Mouse (Mus musculus) forelimb bud, embryonic 11.5 days (tissue): ENCODE results near the gene Dppa3.
A peak's percentile ranks its signal among the peaks of the same experiment; 100 is the strongest.

Experiments used
- DNase-seq: peaks from one replicate; pipeline ENCODE4 v3.0.0-alpha.2; 2012; ENCODE audit warnings: low read depth, low spot score

Dppa3 gene

DNA sequence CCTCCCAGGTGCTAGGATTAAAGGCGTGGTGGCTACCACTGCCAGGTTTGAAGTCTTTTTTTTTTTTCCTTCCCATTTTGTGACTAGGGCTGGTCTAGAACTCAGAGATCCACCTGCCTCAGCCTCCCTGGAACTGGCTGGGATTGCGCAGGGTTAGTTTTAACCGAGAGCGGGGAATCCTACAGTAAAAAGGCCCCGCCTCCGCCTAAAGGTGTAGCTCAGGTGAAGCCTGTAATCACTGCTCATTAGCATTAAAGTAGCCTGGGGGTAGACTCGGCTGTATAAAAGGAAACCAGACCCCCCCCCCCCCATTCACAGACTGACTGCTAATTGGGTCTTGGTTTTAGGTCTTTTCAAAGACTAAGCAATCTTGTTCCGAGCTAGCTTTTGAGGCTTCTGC, at the start of gene Dppa3:
Gene Dppa3, plus strand, starts transcription at position 301 of the 400 bp plus-strand sequence.
- DNase-seq: no peak

DNA sequence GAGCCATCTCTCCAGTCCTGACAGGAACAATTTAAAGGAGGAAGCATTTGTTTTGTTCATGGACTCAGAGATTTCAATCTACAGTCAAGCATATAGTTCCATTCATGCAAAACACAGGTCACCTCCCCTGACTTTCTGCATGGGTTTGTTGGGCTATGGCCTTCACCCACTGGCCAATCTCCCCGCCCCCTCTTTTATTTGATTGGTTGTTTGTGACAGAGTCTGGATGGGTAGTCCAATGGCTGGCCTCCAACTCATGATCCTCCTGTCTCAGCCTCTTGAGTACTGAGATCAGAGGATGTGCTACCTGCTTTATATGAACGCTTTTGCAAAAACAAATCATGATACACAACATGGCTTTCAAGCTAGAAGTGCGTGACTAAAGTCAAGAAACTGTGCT, 49.2 kb upstream of the Dppa3 start:
- DNase-seq: no peak

DNA sequence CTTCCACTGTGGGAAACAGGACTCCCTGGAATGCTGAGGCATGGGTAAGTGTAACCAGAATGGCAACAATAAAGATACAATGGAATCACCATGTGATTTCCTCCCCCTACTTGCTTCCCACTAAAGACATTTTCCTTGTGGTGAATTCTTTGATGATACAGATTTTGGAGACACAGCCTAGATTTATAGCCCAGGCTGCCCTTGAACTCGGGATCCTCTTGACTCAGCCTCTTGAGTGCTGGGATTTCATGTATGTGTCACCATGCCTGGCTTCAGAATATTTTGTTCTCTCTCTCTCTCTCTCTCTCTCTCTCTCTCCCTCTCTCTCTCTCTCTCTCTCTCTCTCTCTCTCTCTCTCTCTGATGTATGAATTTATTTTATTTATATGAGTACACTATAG, 47.1 kb upstream of the Dppa3 start:
- DNase-seq: no peak

DNA sequence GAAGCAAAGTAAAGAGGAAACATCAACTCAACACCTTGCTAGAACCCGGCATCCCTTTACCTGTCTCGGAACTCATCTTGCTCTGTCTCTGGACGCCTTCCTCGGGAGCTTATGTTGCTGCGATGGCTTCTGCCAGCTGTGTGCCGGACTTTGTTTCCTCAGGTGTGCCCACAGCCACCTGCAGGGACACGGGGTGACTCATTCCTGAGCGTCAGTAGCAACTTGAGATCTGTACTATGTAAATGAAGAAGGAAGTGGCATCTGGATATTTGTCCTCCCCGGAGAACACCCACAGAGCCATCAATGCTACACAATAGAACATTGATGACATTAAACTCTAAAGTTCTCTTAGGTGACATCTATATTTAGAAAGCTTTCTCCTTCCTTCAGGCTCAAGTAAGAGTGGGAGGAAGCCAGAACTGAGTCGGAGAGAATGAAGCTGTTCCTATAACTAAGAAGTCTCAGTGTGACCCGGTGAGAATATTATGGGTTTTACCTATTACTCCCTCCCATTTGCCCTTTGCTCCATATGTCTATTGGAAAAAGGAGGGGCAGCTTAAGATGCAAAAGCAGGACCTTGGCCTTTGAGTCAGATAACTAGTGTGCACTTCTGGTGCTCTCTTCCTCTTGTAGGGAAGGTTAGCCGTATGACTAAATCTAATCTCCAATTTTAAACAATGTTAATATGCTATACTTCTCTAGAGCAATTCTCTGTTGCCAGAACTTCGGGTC, 35.0 kb upstream of the Dppa3 start:
- DNase-seq: no peak

DNA sequence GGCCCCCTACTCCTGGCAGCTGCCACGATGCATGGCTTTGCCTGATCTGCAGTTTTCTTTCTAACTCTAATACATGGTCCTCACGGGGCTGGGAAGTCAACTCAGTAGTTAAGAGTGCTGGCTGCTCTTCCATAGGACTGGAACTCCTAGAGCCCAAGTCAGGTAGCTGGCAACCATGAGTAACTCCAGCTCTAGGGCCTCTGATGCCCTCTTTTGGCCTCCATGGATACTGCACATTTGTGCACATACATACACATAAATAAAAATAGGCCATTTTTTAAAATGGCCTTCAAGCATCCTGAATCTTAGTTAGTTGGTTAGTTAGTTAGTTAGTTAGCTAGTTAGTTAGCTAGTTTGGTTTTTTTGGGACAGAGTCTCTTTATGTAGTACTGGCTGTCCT, 33.3 kb upstream of the Dppa3 start:
- no peak for DNase-seq

DNA sequence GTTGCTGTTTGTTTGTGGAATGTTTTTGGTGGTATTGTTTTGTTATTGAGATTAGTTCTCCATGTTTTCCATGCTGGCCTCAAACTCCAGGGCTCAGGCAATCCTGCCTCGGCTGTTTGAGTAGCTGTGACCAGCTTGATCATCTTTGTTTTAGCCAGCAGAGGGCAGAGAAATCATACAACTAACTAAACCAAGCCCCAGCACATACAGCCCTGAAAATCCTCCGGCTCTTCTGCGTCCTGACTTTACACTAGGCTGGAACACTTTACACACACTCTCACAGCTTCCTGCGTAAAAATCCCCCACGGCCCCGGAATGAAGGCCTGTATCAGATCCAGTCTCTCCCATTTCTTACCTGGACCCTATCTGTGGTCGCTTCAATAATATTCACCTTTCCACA, 30.6 kb upstream of the Dppa3 start:
- peak; percentile 34 for DNase-seq

DNA sequence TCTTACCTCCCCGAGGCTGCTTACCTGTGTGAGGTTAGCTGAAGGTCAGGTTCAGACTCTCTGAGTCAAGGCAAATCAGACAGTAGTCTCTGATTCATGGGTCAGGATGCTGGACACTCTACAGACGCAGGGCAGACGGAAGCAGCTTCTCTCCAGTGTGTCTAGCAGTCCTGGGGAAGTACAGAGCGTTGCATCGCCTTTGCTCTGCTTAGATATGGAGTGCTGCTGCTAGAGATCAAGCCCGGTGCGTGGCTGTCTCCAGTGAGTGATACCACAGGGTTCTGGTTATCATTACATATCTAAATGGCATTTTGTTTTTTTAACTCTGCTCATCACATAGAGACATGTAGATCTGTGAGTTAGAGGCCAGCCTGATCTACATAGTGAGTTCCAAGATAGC, 29.6 kb upstream of the Dppa3 start:
- DNase-seq: no peak

DNA sequence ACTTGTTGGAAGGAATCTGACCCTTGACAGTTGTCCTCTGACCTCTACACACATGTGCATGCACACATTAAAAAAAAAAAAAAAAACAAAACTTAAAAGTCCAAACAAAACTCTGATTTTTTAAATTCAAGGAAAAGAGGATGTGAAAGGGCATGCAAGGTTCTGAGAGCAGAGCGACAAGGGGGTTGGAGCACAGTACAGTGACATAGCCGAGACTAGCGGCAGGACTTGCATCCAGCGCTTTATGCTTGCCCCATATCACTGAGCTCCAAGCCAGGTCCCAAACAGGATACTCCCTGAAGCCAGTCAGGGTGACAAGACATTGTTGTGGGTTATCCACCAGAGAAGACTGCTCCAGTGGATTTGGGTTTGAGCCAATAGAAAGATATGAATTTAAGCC, 28.2 kb upstream of the Dppa3 start:
- no peak for DNase-seq

DNA sequence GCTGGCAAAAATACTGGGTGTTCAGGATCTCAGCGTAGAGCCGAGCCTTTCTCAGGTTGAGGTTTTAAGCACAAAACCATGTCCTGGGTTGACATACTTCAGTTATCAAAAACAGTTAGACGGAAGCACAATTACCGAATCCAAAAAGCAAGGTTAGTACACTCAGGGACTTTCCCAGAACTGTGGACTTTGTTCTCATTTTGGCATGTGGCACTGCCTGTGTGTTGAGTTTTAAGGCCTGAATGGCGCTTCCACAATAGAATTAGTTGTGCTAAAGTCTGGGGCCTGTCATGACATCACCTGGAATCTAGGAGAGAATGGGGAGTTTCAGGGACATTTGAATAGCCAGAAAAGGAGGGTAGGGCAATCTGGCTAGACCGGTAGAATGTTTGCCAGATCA, 27.8 kb upstream of the Dppa3 start:
- DNase-seq: no peak

DNA sequence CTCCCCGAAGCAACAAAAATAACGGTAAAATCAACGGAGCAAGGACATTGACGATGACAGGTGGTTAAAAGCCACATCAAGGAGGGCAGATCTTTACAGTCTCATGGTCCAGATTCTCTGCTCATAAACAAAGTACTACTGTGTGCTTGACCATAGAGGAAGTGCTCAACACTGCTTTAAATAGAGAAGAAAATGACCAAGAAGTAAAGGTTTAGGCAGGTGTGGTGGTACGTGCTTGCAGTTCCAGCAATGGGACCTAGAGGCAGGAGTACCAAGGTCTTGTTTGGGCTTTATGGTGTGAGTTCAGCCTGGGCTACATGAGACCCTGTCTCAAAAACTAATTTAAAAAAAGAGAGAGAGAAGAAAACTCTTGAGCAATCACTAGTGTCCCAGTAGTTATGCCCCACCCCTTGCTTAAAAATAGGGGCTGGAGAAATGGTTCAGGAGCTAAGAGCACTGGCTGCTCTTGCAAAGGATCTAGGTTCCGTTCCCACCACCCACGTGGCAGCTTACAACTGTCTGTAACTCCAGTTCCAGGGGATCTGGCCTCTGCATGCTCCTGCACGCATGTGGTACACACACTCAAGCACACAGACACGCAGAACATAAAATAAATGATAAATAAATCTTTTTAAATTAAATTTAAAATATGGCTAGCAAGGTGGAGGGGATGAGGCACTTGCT, 27.0 kb upstream of the Dppa3 start:
- no peak for DNase-seq

DNA sequence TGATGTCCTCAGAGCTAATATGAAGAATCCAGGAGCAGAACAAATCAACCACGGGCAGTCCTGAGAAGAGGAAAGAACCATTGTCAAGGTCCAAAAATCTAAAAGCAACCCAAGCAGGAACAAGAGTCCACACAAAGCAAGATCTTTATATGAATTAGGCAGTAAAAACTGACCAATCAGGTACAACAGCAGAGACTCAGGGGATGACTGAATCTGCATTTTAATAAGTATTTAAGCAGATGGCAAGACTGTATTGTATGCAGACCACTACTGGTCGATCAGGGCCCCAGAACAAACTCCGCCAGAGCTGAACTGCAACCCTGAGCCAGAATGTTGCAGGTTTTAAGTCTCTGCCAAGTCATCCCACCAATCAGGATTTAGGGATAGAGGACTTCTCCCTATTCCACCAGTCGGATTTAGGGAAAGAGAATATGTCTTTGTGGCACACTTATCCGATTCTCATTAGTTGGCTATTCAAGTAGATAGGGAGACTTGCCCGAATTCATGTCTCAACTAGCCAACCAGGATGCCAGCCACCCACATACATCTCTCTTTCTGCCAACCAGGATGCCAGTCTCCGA, 26.1 kb upstream of the Dppa3 start:
- no peak for DNase-seq

DNA sequence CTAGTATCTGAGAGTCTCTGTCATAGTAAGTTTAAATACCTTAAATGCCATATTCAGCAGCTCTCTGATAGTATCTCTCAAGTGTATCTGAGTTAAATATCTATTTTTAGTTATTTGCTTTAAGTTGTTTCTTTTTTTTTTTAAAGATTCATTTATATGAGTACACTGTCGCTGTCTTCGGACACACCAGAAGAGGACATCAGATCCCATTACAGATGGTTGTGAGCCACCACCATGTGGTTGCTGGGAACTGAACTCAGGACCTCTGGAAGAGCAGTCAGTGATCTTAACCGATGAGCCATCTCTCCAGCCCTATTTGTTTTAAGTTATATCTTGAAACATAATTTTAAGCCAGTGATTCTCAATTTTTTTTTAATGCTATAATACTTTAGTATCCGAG, 25.2 kb upstream of the Dppa3 start:
- no peak for DNase-seq

DNA sequence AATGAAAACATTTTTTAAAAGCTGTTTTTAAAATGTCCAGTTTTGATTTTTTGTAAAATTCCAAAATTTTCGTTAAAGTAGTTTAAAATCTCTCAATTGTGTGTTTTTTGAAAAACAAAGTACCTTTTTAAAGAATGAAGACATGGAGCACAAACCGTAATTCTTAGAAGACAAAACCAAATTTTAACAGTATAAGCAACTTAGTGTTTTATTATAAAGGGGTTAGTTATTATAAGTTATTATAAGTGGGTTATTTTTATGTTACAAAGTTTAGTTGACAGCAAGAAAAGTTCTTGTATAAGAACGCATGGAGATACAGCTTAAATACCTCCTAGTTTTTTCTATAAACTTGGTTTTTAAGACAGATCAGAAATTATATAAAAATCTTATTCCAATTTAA, 24.6 kb upstream of the Dppa3 start:
- DNase-seq: no peak

DNA sequence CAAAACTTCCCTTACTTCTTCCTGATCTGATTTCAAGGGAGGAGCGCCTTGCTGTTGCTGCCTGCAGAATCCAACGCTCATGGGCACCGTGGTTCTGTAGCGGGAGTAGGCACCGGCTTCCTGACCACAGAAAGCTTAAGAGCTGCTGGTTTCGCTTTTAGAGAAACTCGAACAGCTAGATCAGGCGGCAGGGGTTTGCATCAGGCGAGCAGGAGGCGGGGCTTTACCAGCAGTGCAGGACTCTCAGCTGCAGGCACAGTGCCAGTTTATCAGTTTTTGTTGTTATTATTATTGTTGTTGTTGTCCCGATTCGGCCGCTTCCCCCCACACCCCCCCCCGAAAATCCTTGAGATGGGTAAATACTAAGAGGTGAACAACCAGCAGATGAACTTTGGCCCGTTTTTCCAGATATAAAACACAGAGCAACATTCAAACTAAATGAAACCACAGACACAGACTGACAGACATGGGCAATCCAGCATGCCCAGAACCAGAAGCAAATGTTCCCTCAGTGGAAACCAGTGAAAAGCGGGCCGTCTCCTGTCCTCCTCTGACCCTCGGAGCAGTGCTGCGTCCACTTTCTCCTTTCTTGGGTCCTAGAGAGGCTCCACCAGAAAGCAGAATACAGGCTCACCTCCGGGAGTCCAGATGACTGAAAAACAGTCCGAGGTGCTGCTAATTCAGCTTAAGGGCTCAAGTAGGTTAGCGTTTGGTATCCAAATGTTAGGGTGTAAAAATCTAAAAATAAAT, 23.8 kb upstream of the Dppa3 start, which contains the start of gene Apobec1:
Gene Apobec1, minus strand, starts transcription at position 203 of the 750 bp plus-strand sequence.
- DNase-seq: peak; percentile 53

DNA sequence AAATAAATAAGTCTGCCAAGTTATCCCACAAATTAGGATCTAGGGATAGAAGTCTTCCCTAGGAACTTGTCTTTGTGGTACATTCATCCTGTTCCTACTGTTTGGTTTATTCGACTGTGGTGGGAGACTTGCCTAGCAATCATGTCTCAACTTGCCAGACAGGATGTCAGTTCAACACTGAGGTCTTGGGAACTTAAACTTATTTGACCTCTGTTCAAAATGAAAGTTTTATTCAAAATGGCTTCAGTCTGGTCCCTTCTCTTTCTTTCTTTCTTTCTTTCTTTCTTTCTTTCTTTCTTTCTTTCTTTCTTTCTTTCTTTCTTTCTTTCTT, 23.3 kb upstream of the Dppa3 start:
- DNase-seq: no peak

DNA sequence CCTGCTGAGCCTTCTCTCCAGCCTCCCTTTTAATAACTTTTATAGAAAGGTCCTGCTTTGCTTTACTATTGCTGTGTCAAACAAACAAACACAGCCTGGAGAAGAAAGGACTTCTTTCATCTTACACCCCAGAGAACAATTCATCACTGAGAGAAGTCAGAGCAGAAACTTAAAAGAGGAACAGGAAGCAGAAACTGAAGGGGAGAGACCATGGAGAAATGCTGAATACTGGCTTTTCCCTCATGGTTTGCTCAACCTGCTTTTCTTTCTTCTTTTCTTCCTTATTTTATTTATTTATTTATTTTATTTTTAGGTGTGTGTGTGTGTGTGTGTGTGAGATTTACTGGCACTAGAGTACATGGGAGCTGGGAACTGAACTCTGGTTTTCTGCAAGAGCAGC, 21.9 kb upstream of the Dppa3 start:
- DNase-seq: no peak

DNA sequence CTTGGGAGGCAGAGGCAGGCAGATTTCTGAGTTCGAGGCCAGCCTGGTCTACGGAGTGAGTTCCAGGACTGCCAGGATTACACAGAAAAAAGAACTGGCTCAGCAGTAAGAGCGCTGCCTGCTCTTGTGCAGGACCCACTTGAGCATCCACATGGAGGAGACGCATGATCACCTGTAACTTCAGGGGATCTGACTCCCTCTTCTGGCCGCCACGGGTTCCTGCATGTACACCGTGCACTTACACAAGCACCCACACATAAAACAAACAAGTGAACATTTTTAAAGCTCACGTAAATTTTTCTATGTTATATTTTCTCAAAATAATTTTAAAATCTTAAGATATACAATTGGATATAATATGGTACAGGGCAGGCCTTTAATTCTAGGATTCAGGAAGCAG, 20.7 kb upstream of the Dppa3 start:
- DNase-seq: no peak

DNA sequence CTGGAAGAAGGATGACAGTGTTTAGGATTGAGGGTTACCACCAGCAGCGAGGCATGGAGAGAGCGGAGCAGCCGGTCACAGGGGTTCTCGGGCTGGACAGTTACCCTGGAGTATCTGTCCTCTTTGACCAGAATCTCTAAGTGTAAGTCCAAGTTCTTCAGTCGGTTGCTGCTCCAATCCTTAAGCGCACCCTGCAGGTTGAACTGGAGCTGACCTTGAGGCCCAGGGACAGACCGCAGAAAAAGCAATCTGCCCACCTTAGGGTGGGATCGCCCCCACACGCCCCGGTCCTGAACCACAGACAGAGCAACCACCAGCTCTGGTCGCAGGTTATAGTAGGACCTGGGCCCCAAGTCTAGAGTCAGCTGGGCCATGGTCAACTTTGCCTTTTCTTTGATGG, 19.5 kb upstream of the Dppa3 start:
- no peak for DNase-seq

DNA sequence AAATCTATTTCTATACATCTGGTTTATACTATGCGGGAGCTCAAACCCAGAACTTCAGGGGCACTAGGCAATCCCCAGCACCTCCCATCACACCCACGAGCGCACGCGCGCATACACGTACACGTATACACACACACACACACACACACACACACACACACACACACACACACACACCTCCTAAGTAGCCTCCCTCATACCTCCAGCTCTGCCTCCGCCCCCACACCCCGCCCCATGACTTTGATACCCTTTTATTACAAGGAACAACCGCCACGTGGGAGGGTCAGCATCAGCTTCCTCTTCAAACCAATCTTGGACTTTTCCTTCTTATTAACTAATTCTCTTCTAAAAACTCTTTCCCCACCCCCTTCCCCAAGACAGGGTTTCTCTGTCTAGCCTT, 18.5 kb upstream of the Dppa3 start:
- no peak for DNase-seq

DNA sequence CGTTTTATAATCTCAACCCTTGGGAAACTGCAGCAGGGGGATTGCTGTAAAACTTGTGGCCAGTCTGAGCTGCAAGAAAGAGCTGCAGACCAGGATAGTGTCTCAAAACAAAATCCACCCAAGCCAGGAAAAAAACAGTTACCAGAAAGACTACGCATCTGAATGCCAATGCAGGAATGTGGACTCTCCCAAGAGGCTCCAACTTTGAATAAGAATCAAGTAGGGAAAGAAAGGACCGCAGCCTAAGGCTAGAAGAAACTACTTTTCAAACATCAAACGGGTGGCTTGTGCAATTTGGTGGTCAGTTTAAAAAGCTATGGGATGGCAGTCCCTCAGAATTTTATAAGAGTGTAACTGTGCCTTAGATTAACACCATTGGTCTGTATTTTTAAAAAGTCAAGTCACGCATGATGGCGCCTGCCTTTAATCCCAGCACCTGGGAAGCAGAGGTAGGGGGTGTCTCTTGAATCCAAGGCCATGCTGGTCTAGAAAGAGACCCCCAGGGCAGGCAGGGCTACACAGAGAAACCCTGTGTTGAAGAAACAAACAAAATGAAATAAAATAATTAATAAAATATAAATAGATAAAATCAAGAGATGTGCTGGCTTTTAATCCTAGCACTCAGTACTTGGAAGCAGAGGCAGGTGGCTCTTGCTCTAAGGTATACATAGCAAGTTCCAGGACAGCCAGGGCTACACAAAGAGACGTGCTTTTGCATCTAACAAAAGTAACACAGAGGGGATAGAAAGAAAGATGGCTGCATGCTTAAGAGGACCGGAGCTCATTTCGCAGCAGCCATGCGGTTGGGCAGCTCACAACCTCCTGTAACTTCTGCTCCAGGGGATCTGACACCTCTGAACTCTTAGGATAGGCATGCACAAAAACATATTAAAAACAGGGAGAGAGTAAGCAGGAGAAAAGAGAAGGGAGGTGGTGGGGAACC, 17.5 kb upstream of the Dppa3 start:
- no peak for DNase-seq

DNA sequence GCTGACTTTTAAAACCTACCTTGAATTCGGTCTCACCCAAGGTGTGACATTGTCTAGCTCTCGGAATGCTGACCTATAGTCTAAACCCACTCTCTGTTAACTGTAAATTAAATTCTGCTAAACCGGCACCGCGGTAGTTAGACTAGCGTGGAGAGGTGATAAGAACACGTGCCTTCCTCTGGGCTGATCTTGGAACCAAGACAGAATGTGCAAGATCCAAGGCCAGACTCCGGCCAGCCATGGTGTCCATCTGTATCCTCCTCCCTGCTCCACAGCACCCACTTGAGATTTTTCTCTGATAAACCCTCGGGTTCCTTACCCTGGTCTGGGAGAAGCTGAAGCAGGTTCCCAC, 16.9 kb upstream of the Dppa3 start:
- no peak for DNase-seq

DNA sequence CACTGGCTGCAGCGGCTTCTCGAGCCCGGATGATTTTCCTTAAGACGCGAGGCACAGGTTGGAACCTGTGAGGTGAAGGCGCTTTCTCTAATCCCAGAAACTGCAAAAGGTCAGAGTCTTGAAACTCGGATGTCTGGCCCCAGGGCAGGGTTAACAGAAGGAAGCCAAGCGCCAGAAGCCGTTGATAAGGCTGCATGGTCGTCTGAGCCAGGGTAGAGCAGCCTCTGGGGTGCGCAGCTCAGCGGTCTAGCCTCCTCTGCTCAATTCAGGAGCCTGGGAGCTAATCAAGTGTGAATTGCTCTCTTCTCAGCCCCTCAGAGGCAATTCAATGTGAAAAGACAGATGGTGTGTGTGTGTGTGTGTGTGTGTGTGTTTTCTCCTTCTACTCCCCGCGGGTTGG, 16.4 kb upstream of the Dppa3 start, which contains the start of gene Gdf3:
Gene Gdf3, minus strand, starts transcription at position 317 of the 400 bp plus-strand sequence.
- no peak for DNase-seq
